Mouse (Mus musculus): ENCODE data around the gene Mapk11.

DNA sequence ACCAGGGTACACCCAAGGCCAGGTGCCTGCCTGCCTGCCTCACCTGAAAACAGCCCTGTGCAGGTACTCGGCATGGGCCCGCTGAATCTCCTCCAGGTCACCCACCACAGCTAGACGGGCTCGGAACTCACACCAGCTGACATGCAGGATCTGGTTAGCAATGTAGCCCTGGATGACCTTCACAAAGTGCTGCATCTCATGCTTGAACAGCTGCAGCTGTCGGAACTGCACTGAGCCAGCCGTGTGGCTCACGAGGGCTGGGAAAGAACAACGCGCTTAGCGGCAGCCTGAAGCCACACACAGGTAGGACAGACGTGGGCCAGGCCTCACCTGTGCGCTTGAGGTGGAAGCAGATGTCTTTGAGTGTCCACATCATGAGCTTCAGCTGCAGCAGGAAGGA is 48.6 kb downstream of the Mapk11 start:
- TF ChIP-seq CTCF (IDR thresholded peaks at IDR 0.05; ENCODE audit: low read depth, low read length) (no peak), POLR2A (IDR thresholded peaks at IDR 0.05; ENCODE audit: borderline replicate concordance, low read depth, low read length) (no peak)

Measured in bone marrow macrophage, adult 2 months (primary cell).